Mouse (Mus musculus): ENCODE measurements around the gene Gata3. TPM values are rescaled to one million over a fixed set of nuclear protein-coding genes. Genes with fewer than 3 reads are reported as not detected.

Gene Gata3
- total and polyA plus RNA-seq, 2 experiments from 2014 or later, result 0.48 to 1.8 TPM

DNA sequence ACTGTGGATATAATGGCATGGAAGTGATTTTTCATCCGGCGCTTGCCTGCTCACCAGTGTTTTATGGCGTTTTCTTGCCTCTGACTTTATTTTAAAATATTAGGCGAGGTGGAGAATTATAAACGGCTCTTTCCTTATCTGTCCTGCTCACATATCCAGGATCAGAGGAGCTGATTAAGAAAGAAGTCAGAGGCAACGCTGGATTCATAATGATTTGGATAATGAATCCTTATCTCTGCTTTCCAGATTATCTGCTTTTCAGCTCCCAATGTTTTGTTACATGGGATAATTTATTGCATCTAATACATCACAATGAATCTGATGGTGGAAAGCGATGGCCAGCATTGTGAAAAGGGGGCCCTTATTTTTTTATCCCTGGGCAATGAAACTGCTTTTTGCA lies 2.7 kb upstream of the Gata3 start:
- no peak for ATAC-seq
- Histone ChIP-seq H3K4me1 (ENCODE audit: insufficient read depth) (no peaks in the 10 kb centered on the region), H3K4me3 (ENCODE audit: low read depth, low read length) (no peak overlapping the region), H3K27me3 (ENCODE audit: insufficient read depth, low read length) (peaks cover 91% of the 10 kb centered on the region), H3K9ac (no peak overlapping the region), H3K4me2 (ENCODE audit: low read depth) (no peak overlapping the region), H3K27ac (ENCODE audit: low read depth, low read length) (no peak overlapping the region), H3K36me3 (ENCODE audit: insufficient read depth) (no peaks in the 10 kb centered on the region), H3K9me3 (ENCODE audit: low read length) (no peaks in the 10 kb centered on the region)
- peak; percentile 44 for DNase-seq
- TF ChIP-seq CTCF (IDR thresholded peaks at IDR 0.05; ENCODE audit: low read depth), result no peak
- 5% methylated on average over 7 of the region's 7 CpGs for WGBS

GRCm38 (mm10) chr2:9890906-9891305 lies 1.1 kb upstream of the Gata3 start:
- DNase-seq (no peak), ATAC-seq (no peak)
- Histone ChIP-seq H3K27ac (ENCODE audit: low read depth, low read length) (no peak overlapping the region), H3K27me3 (ENCODE audit: insufficient read depth, low read length) (peaks cover 89% of the 10 kb centered on the region), H3K9ac (no peak overlapping the region), H3K9me3 (ENCODE audit: low read length) (no peaks in the 10 kb centered on the region), H3K36me3 (ENCODE audit: insufficient read depth) (no peaks in the 10 kb centered on the region), H3K4me1 (ENCODE audit: insufficient read depth) (no peaks in the 10 kb centered on the region), H3K4me3 (ENCODE audit: low read depth, low read length) (no peak overlapping the region), H3K4me2 (ENCODE audit: low read depth) (no peak overlapping the region)
- WGBS, result under 1% methylated on average over 5 of the region's 5 CpGs
- no peak for TF ChIP-seq CTCF (IDR thresholded peaks at IDR 0.05; ENCODE audit: low read depth)

DNA sequence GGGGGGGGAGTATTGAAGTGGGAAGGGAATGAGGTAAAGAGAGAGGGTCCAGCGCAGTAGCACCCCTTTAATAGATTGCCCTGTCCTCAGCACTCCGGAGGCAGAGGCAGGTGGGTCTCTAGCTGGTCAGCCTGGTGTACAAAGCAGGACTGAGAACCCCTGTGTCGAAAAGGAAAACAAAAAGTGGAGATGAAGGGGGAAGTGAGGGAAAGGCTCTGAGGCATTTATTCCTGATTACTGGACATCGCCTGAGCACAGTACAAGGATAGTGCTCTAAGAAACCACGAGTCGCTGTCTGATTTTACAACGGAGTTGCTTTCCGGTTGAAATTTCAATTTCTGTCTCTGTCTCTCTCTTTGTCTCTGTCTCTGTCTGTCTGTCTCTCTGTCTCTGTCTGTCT lies 417 bp upstream of the Gata3 start:
- ATAC-seq, result no peak

GRCm38 (mm10) chr2:9888913-9889650 lies 752 bp downstream of the Gata3 start, which contains the start of gene 9230102O04Rik:
9230102O04Rik (minus strand) TSS chr2:9889540.
- H3K9me3 ChIP-seq (ENCODE audit: low read length), result no peaks in the 10 kb centered on the region
- H3K27me3 ChIP-seq (ENCODE audit: insufficient read depth, low read length), result peaks cover 82% of the 10 kb centered on the region
- H3K4me1 ChIP-seq (ENCODE audit: insufficient read depth), result no peaks in the 10 kb centered on the region
- WGBS, result 2% methylated on average over 30 of the region's 30 CpGs
- no peaks in the 10 kb centered on the region for H3K36me3 ChIP-seq (ENCODE audit: insufficient read depth)
- H3K4me2 ChIP-seq (ENCODE audit: low read depth), result no peak within 1 kb of the TSS
- ATAC-seq, result peak; percentile 78
- peak; percentile 61 for TF ChIP-seq CTCF (IDR thresholded peaks at IDR 0.05; ENCODE audit: low read depth)
- no peak within 1 kb of the TSS for H3K27ac ChIP-seq (ENCODE audit: low read depth, low read length)
- peak; percentile 46 for DNase-seq
- no peak within 1 kb of the TSS for H3K4me3 ChIP-seq (ENCODE audit: low read depth, low read length)
- no peak within 1 kb of the TSS for H3K9ac ChIP-seq

More for the DNA sequence above, 417 bp upstream of the Gata3 start:
- DNase-seq, result no peak
- Histone ChIP-seq H3K4me2 (ENCODE audit: low read depth) (no peak overlapping the region), H3K36me3 (ENCODE audit: insufficient read depth) (no peaks in the 10 kb centered on the region), H3K27me3 (ENCODE audit: insufficient read depth, low read length) (peaks cover 89% of the 10 kb centered on the region), H3K4me3 (ENCODE audit: low read depth, low read length) (no peak overlapping the region), H3K27ac (ENCODE audit: low read depth, low read length) (no peak overlapping the region), H3K9me3 (ENCODE audit: low read length) (no peaks in the 10 kb centered on the region), H3K4me1 (ENCODE audit: insufficient read depth) (no peaks in the 10 kb centered on the region), H3K9ac (no peak overlapping the region)
- no peak for TF ChIP-seq CTCF (IDR thresholded peaks at IDR 0.05; ENCODE audit: low read depth)
- 4% methylated on average over 8 of the region's 8 CpGs for WGBS

DNA sequence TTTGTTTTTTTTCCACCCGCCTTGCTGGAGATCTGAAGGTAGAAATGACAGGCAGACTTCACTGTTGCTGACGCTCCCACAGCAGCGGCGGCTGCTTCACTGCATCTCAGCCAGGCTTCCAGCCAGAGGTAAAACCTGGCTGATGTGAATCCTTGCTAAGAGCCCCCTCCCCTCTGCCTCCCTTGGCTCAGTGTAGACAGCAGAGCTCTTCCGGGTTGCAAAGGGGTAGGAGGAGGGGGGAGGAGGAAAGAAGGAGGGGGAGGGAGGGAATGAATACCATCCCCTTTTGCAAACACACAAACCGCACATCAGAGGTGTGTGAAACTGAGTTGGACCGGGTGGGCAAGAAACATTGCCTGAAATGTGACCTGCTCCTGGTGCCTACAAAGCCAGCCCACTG lies 2.2 kb downstream of the Gata3 start:
- Histone ChIP-seq H3K27me3 (ENCODE audit: insufficient read depth, low read length) (peaks cover 70% of the 10 kb centered on the region), H3K36me3 (ENCODE audit: insufficient read depth) (no peaks in the 10 kb centered on the region), H3K9me3 (ENCODE audit: low read length) (no peaks in the 10 kb centered on the region), H3K9ac (no peak overlapping the region), H3K4me3 (ENCODE audit: low read depth, low read length) (no peak overlapping the region), H3K4me1 (ENCODE audit: insufficient read depth) (no peaks in the 10 kb centered on the region), H3K27ac (ENCODE audit: low read depth, low read length) (no peak overlapping the region), H3K4me2 (ENCODE audit: low read depth) (no peak overlapping the region)
- WGBS, result 1% methylated on average over 7 of the region's 7 CpGs
- TF ChIP-seq CTCF (IDR thresholded peaks at IDR 0.05; ENCODE audit: low read depth), result no peak
- no peak for DNase-seq
- no peak for ATAC-seq

GRCm38 (mm10) chr2:9886921-9887610 lies 2.8 kb downstream of the Gata3 start:
- no peak for TF ChIP-seq CTCF (IDR thresholded peaks at IDR 0.05; ENCODE audit: low read depth)
- Histone ChIP-seq H3K9ac (no peak overlapping the region), H3K27ac (ENCODE audit: low read depth, low read length) (no peak overlapping the region), H3K4me1 (ENCODE audit: insufficient read depth) (no peaks in the 10 kb centered on the region), H3K4me3 (ENCODE audit: low read depth, low read length) (no peak overlapping the region), H3K27me3 (ENCODE audit: insufficient read depth, low read length) (peaks cover 70% of the 10 kb centered on the region), H3K4me2 (ENCODE audit: low read depth) (no peak overlapping the region), H3K9me3 (ENCODE audit: low read length) (no peaks in the 10 kb centered on the region), H3K36me3 (ENCODE audit: insufficient read depth) (no peaks in the 10 kb centered on the region)
- DNase-seq (peak; percentile 17), ATAC-seq (no peak)
- WGBS, result 4% methylated on average over 7 of the region's 7 CpGs

- DNase-seq, result no peak
- no peaks in the 10 kb centered on the region for H3K9me3 ChIP-seq (ENCODE audit: low read length)
Measured at GRCm38 (mm10) chr2:9886031-9886430, 3.8 kb downstream of the Gata3 start.

More at GRCm38 (mm10) chr2:9886031-9886430, 3.8 kb downstream of the Gata3 start:
- no peak for ATAC-seq
- WGBS, result 11% methylated on average over 3 of the region's 3 CpGs
- H3K27ac ChIP-seq (ENCODE audit: low read depth, low read length), result no peak overlapping the region
- no peaks in the 10 kb centered on the region for H3K4me1 ChIP-seq (ENCODE audit: insufficient read depth)
- H3K27me3 ChIP-seq (ENCODE audit: insufficient read depth, low read length), result peaks cover 73% of the 10 kb centered on the region
- no peak overlapping the region for H3K4me3 ChIP-seq (ENCODE audit: low read depth, low read length)
- H3K4me2 ChIP-seq (ENCODE audit: low read depth), result no peak overlapping the region
- no peak for TF ChIP-seq CTCF (IDR thresholded peaks at IDR 0.05; ENCODE audit: low read depth)
- H3K36me3 ChIP-seq (ENCODE audit: insufficient read depth), result no peaks in the 10 kb centered on the region
- H3K9ac ChIP-seq, result no peak overlapping the region
